Mouse (Mus musculus): ENCODE measurements around the gene Sh3d21.

GRCm38 (mm10) chr4:126199556-126199955 is 36.3 kb upstream of the Sh3d21 start:
- TF ChIP-seq CTCF (IDR thresholded peaks at IDR 0.05; ENCODE audit: low read depth, low read length) (no peak), POLR2AphosphoS5 (IDR thresholded peaks at IDR 0.05; ENCODE audit: insufficient replicate concordance, low read depth, low read length) (no peak)
